Mouse (Mus musculus) neural tube, embryonic 15.5 days (tissue): ENCODE results near the gene L1cam. TPM values are rescaled to one million over a fixed set of nuclear protein-coding genes. Genes with fewer than 3 reads are reported as not detected.

Source experiments
- ATAC-seq: fragments of 200-750 bp; cut with Nextera tagmentation; 2 replicates; pipeline ENCODE4 v1.8.0; 2017; ENCODE audit warnings: mild to moderate bottlenecking, moderate TSS enrichment, moderate library complexity; ENCODE audit not compliant: low FRiP score
- H3K27ac ChIP-seq: fragments of 300-500 bp; sonication (generic); replicated peaks from 2 replicates; pipeline ENCODE4 v1.5.1; 2015; ENCODE audit warnings: mild to moderate bottlenecking, inconsistent platforms
- H3K27me3 ChIP-seq: fragments of 300-500 bp; sonication (generic); replicated peaks from 2 replicates; pipeline ENCODE4 v1.6.1; 2015; ENCODE audit warnings: inconsistent platforms
- H3K36me3 ChIP-seq: fragments of 300-500 bp; sonication (generic); 2 replicates; pipeline ENCODE4 v1.6.1; 2015; ENCODE audit warnings: inconsistent platforms
- H3K4me1 ChIP-seq: fragments of 300-500 bp; sonication (generic); 2 replicates; pipeline ENCODE4 v1.6.1; 2015; ENCODE audit warnings: inconsistent platforms
- H3K4me2 ChIP-seq: fragments of 300-500 bp; sonication (generic); 2 replicates; pipeline ENCODE4 v1.6.1; 2015; ENCODE audit warnings: inconsistent platforms, mild to moderate bottlenecking, moderate library complexity
- H3K4me3 ChIP-seq: fragments of 300-500 bp; sonication (generic); replicated peaks from 2 replicates; pipeline ENCODE4 v1.5.1; 2015; ENCODE audit warnings: mild to moderate bottlenecking, inconsistent platforms
- H3K9ac ChIP-seq: fragments of 300-500 bp; sonication (generic); replicated peaks from 2 replicates; pipeline ENCODE4 v1.6.1; 2015; ENCODE audit warnings: mild to moderate bottlenecking, inconsistent platforms
- H3K9me3 ChIP-seq: fragments of 300-500 bp; sonication (generic); replicated peaks from 2 replicates; pipeline ENCODE4 v1.6.1; 2016; ENCODE audit warnings: inconsistent platforms
- WGBS: fragments of 180-500 bp; shearing (Covaris S2); methylation state at CpG from one replicate; pipeline ENCODE4 v1.1.7; 2015; ENCODE audit warnings: mixed read lengths; 5-methylcytosine and 5-hydroxymethylcytosine counted together
- polyA plus RNA-seq: library from polyadenylated mRNA; unstranded; fragments of >200 nt; fragmentation: Nextera tagmentation; extraction: Ambion mirVana; gene quantifications from 2 replicates; pipeline ENCODE4 v1.2.1, GENCODE M21; 2015

The L1cam gene
- polyA plus RNA-seq, 1 experiment from 2014 or later = 95.4 TPM

DNA sequence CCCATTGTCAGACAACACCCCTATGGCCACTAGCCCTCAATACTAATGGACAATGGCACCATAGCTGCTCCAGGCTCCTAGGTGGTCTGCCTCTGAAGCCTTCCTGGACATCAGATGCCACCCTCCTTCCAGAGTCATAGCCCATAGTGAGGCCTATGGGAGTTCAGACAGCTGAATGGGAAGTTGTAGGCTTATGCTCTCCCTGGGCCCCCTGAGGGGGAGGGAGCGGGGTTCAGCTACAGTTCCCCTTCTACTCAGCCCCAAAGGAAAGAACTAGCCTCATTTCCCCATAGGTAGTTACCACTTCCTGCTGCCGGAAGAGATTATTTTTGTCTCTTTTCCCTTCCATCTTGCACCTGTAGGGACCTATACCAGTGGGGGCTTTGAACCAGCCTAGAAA is 15.7 kb upstream of the L1cam start:
- no peak for ATAC-seq
- H3K4me3 ChIP-seq = no peak overlapping the region
- 0 out of 2 replicates have a peak, but pooled peaks cover 4% of the 10 kb centered on the region for H3K4me1 ChIP-seq
- no peaks in the 10 kb centered on the region for H3K36me3 ChIP-seq
- H3K27me3 ChIP-seq = no peaks in the 10 kb centered on the region
- no peaks in the 10 kb centered on the region for H3K9me3 ChIP-seq
- no peak overlapping the region for H3K9ac ChIP-seq
- no peak overlapping the region for H3K27ac ChIP-seq
- no peak overlapping the region for H3K4me2 ChIP-seq
- 81% methylated on average over 2 of the region's 2 CpGs for WGBS

DNA sequence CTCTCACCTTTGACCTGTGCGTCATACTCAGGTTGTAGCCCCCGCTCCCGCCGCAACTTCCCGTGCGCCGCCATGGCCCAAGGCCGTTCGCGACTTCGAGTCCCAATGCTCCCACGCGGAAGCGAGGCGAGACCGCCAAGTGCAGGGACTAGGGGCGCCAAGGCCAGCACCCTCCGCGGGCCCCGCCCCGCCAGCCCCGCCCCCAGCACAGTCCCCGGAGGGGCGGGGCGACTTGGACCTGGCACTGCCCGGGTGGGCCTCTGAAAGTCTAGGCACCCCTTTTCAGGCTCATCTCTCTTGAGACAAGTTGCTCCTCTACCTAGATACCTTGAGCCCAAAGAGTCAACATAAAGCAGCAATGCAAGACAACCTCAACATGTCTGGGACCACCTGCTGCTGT is 15.3 kb upstream of the L1cam start:
- peak overlapping the region; percentile 6; the same call in 1 of the 2 replicates for H3K4me3 ChIP-seq
- no peak for ATAC-seq
- peak overlapping the region; percentile 39 for H3K4me2 ChIP-seq
- H3K36me3 ChIP-seq = no peaks in the 10 kb centered on the region
- H3K27me3 ChIP-seq = no peaks in the 10 kb centered on the region
- H3K9ac ChIP-seq = no peak overlapping the region
- H3K4me1 ChIP-seq = 0 out of 2 replicates have a peak, but pooled peaks cover 4% of the 10 kb centered on the region
- no peak overlapping the region for H3K27ac ChIP-seq
- H3K9me3 ChIP-seq = no peaks in the 10 kb centered on the region
- WGBS = 31% methylated on average over 24 of the region's 26 CpGs

DNA sequence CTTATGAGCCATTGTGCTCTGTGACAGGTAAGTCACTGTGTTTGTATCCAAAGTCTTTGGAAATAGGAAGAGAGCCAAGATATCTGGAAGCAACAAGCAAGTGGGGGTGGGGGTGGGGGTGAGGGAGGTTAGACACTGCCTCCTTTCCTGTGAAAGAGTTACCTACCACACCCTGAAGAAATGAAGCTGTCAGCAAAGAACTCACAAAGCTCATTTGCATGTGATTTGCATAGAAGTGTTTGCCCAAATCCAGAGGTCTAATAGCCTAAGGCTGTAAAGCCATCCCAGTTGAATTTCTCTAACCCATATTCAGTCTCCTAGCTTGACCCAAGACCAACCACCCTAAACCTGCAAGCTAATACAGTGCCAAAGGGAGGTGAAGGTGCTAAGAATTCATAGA is 14.5 kb upstream of the L1cam start:
- H3K4me2 ChIP-seq = no peak overlapping the region
- no peak overlapping the region for H3K27ac ChIP-seq
- H3K4me3 ChIP-seq = no peak overlapping the region

DNA sequence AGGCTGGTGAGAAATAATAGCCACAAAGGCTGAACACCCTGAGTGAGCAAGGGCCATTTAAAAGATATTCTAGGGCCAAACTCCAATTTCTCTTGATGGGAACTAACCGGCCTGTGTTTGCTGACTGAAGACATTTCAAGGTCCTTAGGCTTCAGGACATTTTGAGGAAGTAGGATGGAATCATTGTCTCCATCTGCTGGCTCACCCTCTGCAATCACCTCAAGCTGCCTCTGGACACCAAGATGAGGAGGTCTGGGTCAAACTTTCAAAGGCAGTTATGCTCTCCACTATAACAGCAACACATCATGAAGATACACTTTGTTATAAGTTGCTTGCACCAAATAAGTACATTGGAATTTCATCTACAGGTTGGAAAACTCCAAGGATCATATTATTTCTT is 14.1 kb upstream of the L1cam start:
- Histone ChIP-seq H3K9ac (no peak overlapping the region), H3K27me3 (no peaks in the 10 kb centered on the region), H3K4me2 (no peak overlapping the region), H3K4me3 (no peak overlapping the region), H3K9me3 (no peaks in the 10 kb centered on the region), H3K36me3 (no peaks in the 10 kb centered on the region), H3K27ac (no peak overlapping the region), H3K4me1 (0 out of 2 replicates have a peak, but pooled peaks cover 4% of the 10 kb centered on the region)
- 90% methylated on average over 1 of the region's 1 CpGs for WGBS
- ATAC-seq = no peak

More for the DNA sequence above, 14.5 kb upstream of the L1cam start:
- ATAC-seq = no peak
- Histone ChIP-seq H3K9me3 (no peaks in the 10 kb centered on the region), H3K9ac (no peak overlapping the region), H3K27me3 (no peaks in the 10 kb centered on the region), H3K4me1 (0 out of 2 replicates have a peak, but pooled peaks cover 4% of the 10 kb centered on the region), H3K36me3 (no peaks in the 10 kb centered on the region)

DNA sequence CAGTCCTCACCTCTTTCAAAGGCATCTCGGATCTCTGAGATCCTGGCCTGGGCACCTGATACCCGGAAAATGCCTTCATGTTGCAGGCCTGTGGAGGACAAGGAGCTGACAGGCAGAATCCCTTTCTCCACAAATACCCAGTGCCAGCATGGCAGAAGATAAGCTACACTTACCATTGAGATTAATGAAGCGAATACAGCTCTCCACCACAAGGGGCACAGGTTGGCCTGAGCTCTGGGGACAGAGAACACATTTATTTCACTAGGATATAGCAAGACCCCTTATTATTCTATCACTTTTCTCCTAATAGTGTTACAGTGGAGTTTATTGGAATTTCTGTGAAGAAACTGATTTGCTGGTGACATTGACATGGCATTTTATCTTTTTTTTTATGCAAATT is 2.1 kb upstream of the L1cam start:
- H3K9me3 ChIP-seq = no peaks in the 10 kb centered on the region
- H3K4me2 ChIP-seq = no peak overlapping the region
- no peaks in the 10 kb centered on the region for H3K36me3 ChIP-seq
- ATAC-seq = no peak
- WGBS = 77% methylated on average over 3 of the region's 3 CpGs
- no peak overlapping the region for H3K9ac ChIP-seq
- H3K27ac ChIP-seq = no peak overlapping the region
- no peaks in the 10 kb centered on the region for H3K27me3 ChIP-seq
- H3K4me3 ChIP-seq = no peak overlapping the region
- no peaks in the 10 kb centered on the region for H3K4me1 ChIP-seq

DNA sequence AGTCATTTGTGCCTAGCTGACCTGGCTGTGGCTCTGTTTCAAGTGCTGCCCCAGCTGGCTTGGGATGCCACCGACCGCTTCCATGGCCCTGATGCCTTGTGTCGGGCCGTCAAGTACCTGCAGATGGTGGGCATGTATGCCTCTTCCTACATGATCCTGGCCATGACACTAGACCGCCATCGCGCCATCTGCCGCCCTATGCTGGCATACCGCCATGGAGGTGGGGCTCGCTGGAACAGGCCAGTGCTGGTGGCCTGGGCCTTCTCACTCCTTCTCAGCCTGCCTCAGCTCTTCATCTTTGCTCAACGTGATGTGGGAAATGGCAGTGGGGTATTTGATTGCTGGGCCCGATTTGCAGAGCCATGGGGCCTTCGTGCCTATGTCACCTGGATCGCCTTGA is 3.1 kb downstream of the L1cam start:
- H3K9ac ChIP-seq = no peak overlapping the region
- no peak overlapping the region for H3K27ac ChIP-seq
- H3K4me1 ChIP-seq = no peaks in the 10 kb centered on the region
- H3K27me3 ChIP-seq = no peaks in the 10 kb centered on the region
- no peaks in the 10 kb centered on the region for H3K36me3 ChIP-seq
- no peak for ATAC-seq
- H3K9me3 ChIP-seq = no peaks in the 10 kb centered on the region
- H3K4me3 ChIP-seq = no peak overlapping the region
- H3K4me2 ChIP-seq = no peak overlapping the region
- WGBS = 89% methylated on average over 14 of the region's 14 CpGs

DNA sequence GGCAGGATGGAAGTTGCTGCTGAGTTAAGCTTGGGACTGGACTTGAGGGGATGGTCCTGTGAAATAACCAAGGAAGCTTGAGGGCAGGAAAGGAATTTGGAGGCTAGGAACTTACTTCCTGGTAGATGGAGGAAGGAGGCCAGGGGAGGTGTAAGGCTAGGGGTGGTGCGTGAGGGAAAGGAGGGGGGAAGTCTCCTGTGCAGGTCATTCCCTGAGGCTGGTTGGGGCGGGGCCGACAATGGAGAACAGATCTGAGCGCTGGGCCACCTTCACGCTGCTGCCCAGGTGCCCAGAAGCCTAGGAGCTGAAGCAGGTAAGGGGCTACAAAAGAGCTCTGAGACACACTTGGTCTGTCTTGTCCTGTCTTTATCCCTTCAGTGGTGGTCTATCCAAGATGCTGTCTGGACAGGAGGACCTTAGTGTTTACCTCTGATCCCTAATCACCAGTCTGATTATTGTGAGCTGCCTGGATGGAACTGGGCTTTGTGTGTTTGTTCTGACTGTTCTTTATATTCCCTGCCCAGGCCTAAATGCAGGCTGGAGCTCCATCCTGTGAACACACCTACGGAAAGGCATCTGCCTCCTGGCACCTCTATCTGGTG is 4.3 kb downstream of the L1cam start, which contains the start of gene Avpr2:
Gene Avpr2 (plus strand): TSS at position 552 of the 602 bp plus-strand sequence.
- H3K27ac ChIP-seq = no peak within 1 kb of the TSS
- H3K4me1 ChIP-seq = no peaks in the 10 kb centered on the region
- H3K4me3 ChIP-seq = no peak within 1 kb of the TSS
- no peak within 1 kb of the TSS for H3K4me2 ChIP-seq
- H3K27me3 ChIP-seq = no peaks in the 10 kb centered on the region
- no peaks in the 10 kb centered on the region for H3K9me3 ChIP-seq
- no peak within 1 kb of the TSS for H3K9ac ChIP-seq
- H3K36me3 ChIP-seq = no peaks in the 10 kb centered on the region
- ATAC-seq = no peak
- 82% methylated on average over 6 of the region's 6 CpGs for WGBS

DNA sequence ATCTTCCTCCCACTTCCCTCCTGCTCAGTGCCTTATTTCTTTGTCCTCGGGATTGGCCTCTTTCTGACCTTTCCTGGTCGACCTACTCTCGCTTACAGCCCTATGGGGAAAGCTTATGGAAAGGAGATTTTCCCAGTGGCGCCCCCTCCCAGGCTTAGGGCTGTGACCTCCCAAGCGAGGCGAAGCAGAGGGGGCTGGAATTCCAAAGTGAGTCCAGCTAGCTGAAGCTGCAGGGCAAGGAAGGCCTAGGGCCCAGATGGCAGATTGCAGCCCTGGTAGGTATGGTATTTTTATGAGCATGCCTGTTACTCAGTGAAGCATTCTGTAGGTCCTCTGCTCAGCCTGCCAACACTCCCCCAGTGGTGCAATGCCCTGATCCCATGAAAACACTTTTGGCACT is 14.4 kb downstream of the L1cam start:
- Histone ChIP-seq H3K27me3 (no peaks in the 10 kb centered on the region), H3K27ac (0 out of 2 replicates have a peak overlapping the region, but pooled peaks have one; percentile 67), H3K9me3 (no peaks in the 10 kb centered on the region), H3K36me3 (no peaks in the 10 kb centered on the region), H3K4me2 (peak overlapping the region; percentile 60), H3K9ac (no peak overlapping the region), H3K4me1 (peaks cover 12% of the 10 kb centered on the region; the same call in 1 of the 2 replicates), H3K4me3 (peak overlapping the region; percentile 55)
- WGBS = 24% methylated on average over 6 of the region's 6 CpGs
- ATAC-seq = no peak

DNA sequence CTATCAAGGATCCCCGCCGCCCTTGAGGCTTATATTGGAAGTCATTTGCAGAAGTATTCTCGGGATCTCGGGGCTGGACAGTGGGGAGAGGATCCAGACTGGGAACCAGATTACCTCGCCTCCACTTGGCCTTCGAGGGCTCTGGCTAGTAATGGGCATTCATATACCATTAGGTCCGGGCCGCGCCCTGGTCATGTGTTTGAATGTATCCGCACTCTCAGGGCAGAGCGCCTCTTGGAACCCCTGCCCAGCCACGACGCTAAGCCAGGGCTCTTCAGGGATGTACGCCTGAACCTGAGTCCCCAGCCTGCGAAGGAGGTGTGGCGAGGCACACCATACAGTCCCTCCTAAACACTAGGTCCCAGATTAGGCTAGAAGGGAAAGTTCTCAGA is 14.9 kb downstream of the L1cam start:
- H3K9me3 ChIP-seq = no peaks in the 10 kb centered on the region
- H3K27me3 ChIP-seq = no peaks in the 10 kb centered on the region
- peak overlapping the region; percentile 60 for H3K4me2 ChIP-seq
- H3K4me3 ChIP-seq = peak overlapping the region; percentile 55
- H3K4me1 ChIP-seq = peaks cover 12% of the 10 kb centered on the region
- peak; percentile 46 for ATAC-seq
- H3K9ac ChIP-seq = peak overlapping the region; percentile 58
- H3K36me3 ChIP-seq = no peaks in the 10 kb centered on the region
- 30% methylated on average over 16 of the region's 16 CpGs for WGBS
- H3K27ac ChIP-seq = peak overlapping the region; percentile 67

DNA sequence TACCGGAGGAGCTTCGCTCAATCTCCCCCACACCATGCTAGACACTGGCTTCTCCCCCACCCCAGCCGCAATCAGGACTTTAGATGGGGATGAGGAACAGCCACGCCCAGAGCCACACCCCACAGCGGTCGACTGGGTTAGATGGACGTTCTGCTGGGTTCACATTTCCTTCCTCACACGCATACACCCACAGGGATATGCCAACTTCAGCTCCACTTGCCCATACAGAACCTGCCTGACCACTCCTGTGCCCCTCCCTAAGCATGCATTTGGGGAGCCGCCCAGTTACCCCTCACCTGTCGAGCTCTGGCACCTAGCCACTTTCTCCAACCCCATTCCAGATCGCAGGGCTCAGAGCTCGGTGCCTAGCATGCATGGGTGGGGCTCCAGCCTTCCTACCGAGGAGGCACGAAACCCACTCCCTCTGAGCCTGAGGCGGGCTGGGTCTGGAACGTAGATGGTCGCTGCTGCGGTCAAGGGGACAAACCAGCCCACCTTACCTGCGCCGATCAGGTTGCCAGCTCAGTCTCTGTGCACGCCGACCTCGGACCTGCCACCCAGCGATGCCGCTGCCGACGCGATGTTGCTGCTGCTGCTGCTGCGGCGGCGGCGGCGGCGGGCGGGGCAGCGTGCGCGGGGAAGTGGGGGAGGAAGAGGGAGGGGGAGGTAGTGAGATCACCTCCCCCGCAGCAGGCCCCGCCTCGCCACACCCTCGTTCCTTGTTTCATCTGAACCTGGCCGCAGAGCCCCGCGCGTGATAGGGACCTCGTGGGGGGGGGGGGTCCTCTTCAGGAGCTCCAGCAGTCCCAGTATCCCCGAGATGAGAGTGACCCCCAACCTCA is 15.5 kb downstream of the L1cam start:
- Histone ChIP-seq H3K4me1 (peaks cover 18% of the 10 kb centered on the region), H3K9ac (peak overlapping the region; percentile 58), H3K4me3 (peak overlapping the region; percentile 55), H3K36me3 (no peaks in the 10 kb centered on the region), H3K27me3 (no peaks in the 10 kb centered on the region), H3K27ac (peak overlapping the region; percentile 67), H3K9me3 (no peaks in the 10 kb centered on the region), H3K4me2 (peak overlapping the region; percentile 60)
- 23% methylated on average over 31 of the region's 48 CpGs for WGBS
- ATAC-seq = peak; percentile 67

DNA sequence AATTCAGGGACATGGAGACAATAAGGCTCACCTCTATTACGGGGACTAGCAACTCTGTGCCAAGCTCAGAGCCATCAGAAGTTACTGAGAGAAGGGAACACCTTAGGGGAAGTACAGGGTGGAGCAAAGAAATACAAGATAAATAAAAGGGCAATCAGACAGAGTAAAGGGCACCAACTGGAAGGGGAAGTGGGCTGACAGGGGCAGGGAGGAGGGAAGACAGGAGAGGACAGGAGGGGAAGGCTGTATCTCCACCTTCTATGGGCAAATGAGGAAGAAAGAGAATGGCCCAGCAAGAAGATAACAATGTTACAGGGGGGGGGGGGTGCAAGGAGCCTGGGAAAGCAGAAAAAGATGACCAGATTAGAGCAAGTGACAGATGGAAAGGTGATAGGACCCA is 18.9 kb downstream of the L1cam start:
- Histone ChIP-seq H3K36me3 (no peaks in the 10 kb centered on the region), H3K9me3 (no peaks in the 10 kb centered on the region), H3K27ac (no peak overlapping the region), H3K27me3 (no peaks in the 10 kb centered on the region), H3K4me3 (no peak overlapping the region), H3K4me2 (peak overlapping the region; percentile 32), H3K9ac (no peak overlapping the region), H3K4me1 (peaks cover 18% of the 10 kb centered on the region)
- WGBS = 79% methylated on average over 1 of the region's 1 CpGs
- no peak for ATAC-seq

DNA sequence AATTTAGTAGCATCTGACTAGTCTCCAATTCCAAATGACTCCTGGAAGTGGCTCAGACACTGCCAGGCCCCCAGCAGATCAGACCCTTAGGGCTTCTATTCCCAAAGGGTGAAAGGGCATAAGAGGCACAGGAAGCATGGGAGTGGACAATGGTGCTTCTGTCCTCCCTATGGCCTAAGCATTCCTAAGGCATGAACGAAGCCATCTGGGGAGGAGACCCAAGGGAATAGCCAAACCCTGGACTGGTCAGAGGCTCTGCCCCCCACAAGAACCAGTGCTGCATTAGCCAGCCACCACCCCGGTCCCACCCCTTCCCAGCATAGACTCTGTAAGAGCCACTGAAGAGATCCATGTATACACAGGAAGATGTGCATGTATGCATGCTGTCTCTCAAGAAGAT is 20.0 kb downstream of the L1cam start:
- no peaks in the 10 kb centered on the region for H3K27me3 ChIP-seq
- ATAC-seq = no peak
- no peak overlapping the region for H3K27ac ChIP-seq
- 72% methylated on average over 2 of the region's 2 CpGs for WGBS
- H3K4me3 ChIP-seq = no peak overlapping the region
- H3K9ac ChIP-seq = no peak overlapping the region
- peak overlapping the region; percentile 32 for H3K4me2 ChIP-seq
- H3K36me3 ChIP-seq = no peaks in the 10 kb centered on the region
- H3K4me1 ChIP-seq = peaks cover 12% of the 10 kb centered on the region; the same call in 1 of the 2 replicates
- no peaks in the 10 kb centered on the region for H3K9me3 ChIP-seq
